ENCODE assay signal across 9 mouse cellular contexts in the genomic region with DNA sequence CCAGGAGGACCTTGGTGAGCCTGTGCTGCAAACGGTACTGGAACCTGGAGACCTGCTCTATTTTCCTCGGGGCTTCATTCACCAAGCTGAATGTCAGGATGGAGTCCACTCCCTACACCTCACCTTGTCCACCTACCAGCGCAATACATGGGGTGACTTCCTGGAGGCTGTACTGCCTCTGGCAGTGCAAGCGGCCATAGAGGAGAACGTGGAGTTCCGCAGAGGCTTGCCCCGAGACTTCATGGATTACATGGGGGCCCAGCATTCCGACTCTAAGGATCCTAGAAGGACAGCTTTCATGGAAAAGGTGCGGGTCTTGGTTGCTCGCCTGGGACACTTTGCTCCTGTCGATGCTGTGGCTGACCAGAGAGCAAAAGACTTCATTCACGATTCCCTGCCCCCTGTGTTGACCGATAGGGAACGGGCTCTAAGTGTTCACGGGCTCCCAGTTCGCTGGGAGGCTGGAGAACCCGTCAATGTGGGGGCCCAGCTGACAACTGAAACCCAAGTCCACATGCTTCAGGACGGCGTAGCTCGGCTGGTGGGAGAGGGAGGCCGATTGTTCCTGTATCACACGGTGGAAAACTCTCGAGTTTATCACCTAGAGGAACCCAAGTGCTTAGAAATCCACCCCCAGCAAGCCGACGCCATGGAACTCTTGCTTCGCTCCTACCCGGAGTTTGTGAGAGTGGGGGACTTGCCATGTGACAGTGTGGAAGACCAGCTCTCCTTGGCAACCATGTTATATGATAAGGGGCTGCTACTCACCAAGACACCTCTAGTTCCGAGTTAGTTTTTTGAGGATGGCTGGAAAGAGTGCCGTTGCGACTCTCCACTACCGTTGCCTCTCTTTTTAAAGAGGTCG. TPM values are rescaled to one million over a fixed set of nuclear protein-coding genes. Genes with fewer than 3 reads are reported as not detected.
DNase-seq lines count a peak whose midpoint lies in the region; ATAC-seq and TF ChIP-seq lines count a peak whose summit lies in the region.
"Had no signal": no experiment of that assay in that cellular context is flagged by ENCODE, and none has a peak within 500 bp of the region (broad histone marks: within the 10 kb centered on the region; RNA-seq: fewer than 3 reads in every experiment).

No protein-coding gene starts in this region.

- H3K4me3 ChIP-seq in kidney, embryonic 15.5 days (replicated peaks) = peak overlapping the region; percentile 89
- peak overlapping the region; percentile 88 for H3K4me3 ChIP-seq in embryonic facial prominence, embryonic 13.5 days
- H3K4me3 ChIP-seq in intestine, postnatal 0 days (ENCODE audit: low read depth, low read length) = peak overlapping the region; percentile 82
- peak overlapping the region; percentile 88 for H3K4me3 ChIP-seq in neural tube, embryonic 11.5 days (ENCODE audit: low read depth, low read length)

- peaks cover 41% of the 10 kb centered on the region for H3K4me1 ChIP-seq in kidney, embryonic 15.5 days
- H3K4me1 ChIP-seq in embryonic facial prominence, embryonic 13.5 days = peaks cover 32% of the 10 kb centered on the region
- 0 out of 2 replicates have a peak, but pooled peaks cover 3% of the 10 kb centered on the region for H3K4me1 ChIP-seq in intestine, postnatal 0 days (replicated peaks; ENCODE audit: control insufficient read depth, insufficient read depth, low read length)
- H3K4me1 ChIP-seq in neural tube, embryonic 11.5 days (ENCODE audit: control insufficient read depth, insufficient read depth, low read length) = peaks cover 10% of the 10 kb centered on the region

- WGBS in kidney, embryonic 15.5 days = 50% methylated on average over 32 of the region's 32 CpGs
- 62% methylated on average over 32 of the region's 32 CpGs for WGBS in embryonic facial prominence, embryonic 13.5 days
- WGBS in intestine, postnatal 0 days = 38% methylated on average over 32 of the region's 32 CpGs
- WGBS in neural tube, embryonic 11.5 days = 67% methylated on average over 32 of the region's 32 CpGs

- no peak for ATAC-seq in kidney, embryonic 15.5 days (replicated peaks; ENCODE audit: low FRiP score)
- ATAC-seq in embryonic facial prominence, embryonic 13.5 days (ENCODE audit: insufficient number of reproducible peaks, insufficient read depth, low FRiP score, low TSS enrichment, low read depth) = no peak
- no peak; the same call in 1 of the 2 replicates for ATAC-seq in intestine, postnatal 0 days
- no peak for ATAC-seq in neural tube, embryonic 11.5 days (ENCODE audit: insufficient read depth, low FRiP score, low TSS enrichment)

- DNase-seq in kidney, postnatal 10 days = no peak
- no peak for DNase-seq in neural tube, embryonic 11.5 days (ENCODE audit: low spot score)
- DNase-seq in right cerebral cortex, adult 18-20 months = no peak
- no peak for DNase-seq in frontal cortex, postnatal 10 days (ENCODE audit: low spot score in 2 of 2)
- DNase-seq in cerebellum, adult 9-10 months = no peak

- peak overlapping the region; percentile 81 for H3K4me2 ChIP-seq in kidney, embryonic 15.5 days
- H3K4me2 ChIP-seq in embryonic facial prominence, embryonic 13.5 days = peak overlapping the region; percentile 93
- H3K4me2 ChIP-seq in intestine, postnatal 0 days (replicated peaks; ENCODE audit: low read depth) = peak overlapping the region; percentile 96
- peak overlapping the region; percentile 96 for H3K4me2 ChIP-seq in neural tube, embryonic 11.5 days (ENCODE audit: low read depth)

- TF ChIP-seq CTCF in intestine, postnatal 0 days (IDR thresholded peaks at IDR 0.05; ENCODE audit: low read depth) = no peak

- no peaks in the 10 kb centered on the region for H3K9me3 ChIP-seq in kidney, embryonic 15.5 days (replicated peaks)
- H3K9me3 ChIP-seq in embryonic facial prominence, embryonic 13.5 days = no peaks in the 10 kb centered on the region
- H3K9me3 ChIP-seq in intestine, postnatal 0 days (ENCODE audit: control insufficient read depth) = no peaks in the 10 kb centered on the region
- no peaks in the 10 kb centered on the region for H3K9me3 ChIP-seq in neural tube, embryonic 11.5 days (ENCODE audit: control insufficient read depth, low read length)

- no peak overlapping the region for H3K27ac ChIP-seq in kidney, embryonic 15.5 days
- no peak overlapping the region for H3K27ac ChIP-seq in embryonic facial prominence, embryonic 13.5 days
- peak overlapping the region; percentile 90; the same call in 1 of the 2 replicates for H3K27ac ChIP-seq in intestine, postnatal 0 days (ENCODE audit: low read depth, low read length)
- no peak overlapping the region for H3K27ac ChIP-seq in neural tube, embryonic 11.5 days (ENCODE audit: low read depth, low read length)

- H3K9ac ChIP-seq in kidney, embryonic 15.5 days = peak overlapping the region; percentile 84
- H3K9ac ChIP-seq in embryonic facial prominence, embryonic 13.5 days = peak overlapping the region; percentile 87
- peak overlapping the region; percentile 82 for H3K9ac ChIP-seq in intestine, postnatal 0 days (ENCODE audit: low read depth, low read length)
- H3K9ac ChIP-seq in neural tube, embryonic 11.5 days (ENCODE audit: low read length) = peak overlapping the region; percentile 80

- no peaks in the 10 kb centered on the region for H3K27me3 ChIP-seq in kidney, embryonic 15.5 days
- H3K27me3 ChIP-seq in embryonic facial prominence, embryonic 13.5 days = no peaks in the 10 kb centered on the region
- H3K27me3 ChIP-seq in intestine, postnatal 0 days (replicated peaks; ENCODE audit: control insufficient read depth, insufficient read depth, low read length) = no peaks in the 10 kb centered on the region
- no peaks in the 10 kb centered on the region for H3K27me3 ChIP-seq in neural tube, embryonic 11.5 days (ENCODE audit: control insufficient read depth, insufficient read depth, low read length)
- H3K27me3 ChIP-seq: Patski had no signal

- H3K36me3 ChIP-seq in kidney, embryonic 15.5 days = peaks cover 31% of the 10 kb centered on the region
- peaks cover 41% of the 10 kb centered on the region for H3K36me3 ChIP-seq in embryonic facial prominence, embryonic 13.5 days
- H3K36me3 ChIP-seq in intestine, postnatal 0 days (ENCODE audit: control insufficient read depth, insufficient read depth) = no peaks in the 10 kb centered on the region
- H3K36me3 ChIP-seq in neural tube, embryonic 11.5 days (ENCODE audit: control insufficient read depth, insufficient read depth, low read length) = no peaks in the 10 kb centered on the region

RNA-seq across cellular contexts. Expression of a gene that starts 1.5 kb away (rescaled TPM):
- 14.0 and 14.1 TPM in 2 replicates for polyA plus RNA-seq in kidney, embryonic 15.5 days (2015; fragmentation: Nextera tagmentation; extraction: Ambion mirVana)
- 12.8 and 15.1 TPM in 2 replicates for polyA plus RNA-seq in embryonic facial prominence, embryonic 13.5 days (2015; fragmentation: Nextera tagmentation; extraction: Ambion mirVana)
- polyA plus RNA-seq in intestine, postnatal 0 days (2015; fragmentation: Nextera tagmentation; extraction: Ambion mirVana) = 11.4 and 12.4 TPM in 2 replicates
- polyA plus RNA-seq in neural tube, embryonic 11.5 days (2014; fragmentation: Nextera tagmentation; extraction: Ambion mirVana) = 17.8 and 18.9 TPM in 2 replicates

RNA-seq across cellular contexts. Expression of a gene that starts 30.2 kb away (rescaled TPM):
- 41.2 and 41.3 TPM in 2 replicates for polyA plus RNA-seq in kidney, embryonic 15.5 days (2015; fragmentation: Nextera tagmentation; extraction: Ambion mirVana)
- 33.1 and 34.9 TPM in 2 replicates for polyA plus RNA-seq in embryonic facial prominence, embryonic 13.5 days (2015; fragmentation: Nextera tagmentation; extraction: Ambion mirVana)
- 28.9 and 34.4 TPM in 2 replicates for polyA plus RNA-seq in intestine, postnatal 0 days (2015; fragmentation: Nextera tagmentation; extraction: Ambion mirVana)
- 27.1 and 30.8 TPM in 2 replicates for polyA plus RNA-seq in neural tube, embryonic 11.5 days (2014; fragmentation: Nextera tagmentation; extraction: Ambion mirVana)

RNA-seq across cellular contexts. Expression of a gene that starts 32.7 kb away (rescaled TPM):
- polyA plus RNA-seq in kidney, embryonic 15.5 days (2015; fragmentation: Nextera tagmentation; extraction: Ambion mirVana) = not detected in 2 replicates
- polyA plus RNA-seq in embryonic facial prominence, embryonic 13.5 days (2015; fragmentation: Nextera tagmentation; extraction: Ambion mirVana) = not detected in 2 replicates
- polyA plus RNA-seq in intestine, postnatal 0 days (2015; fragmentation: Nextera tagmentation; extraction: Ambion mirVana) = 0.04 TPM in 1 of 2 replicates, not detected in the other
- polyA plus RNA-seq in neural tube, embryonic 11.5 days (2014; fragmentation: Nextera tagmentation; extraction: Ambion mirVana) = not detected in 2 replicates
- polyA plus RNA-seq: Patski had no signal

RNA-seq across cellular contexts. Expression of a gene that starts 35.7 kb away (rescaled TPM):
- polyA plus RNA-seq in kidney, embryonic 15.5 days (2015; fragmentation: Nextera tagmentation; extraction: Ambion mirVana) = 37.8 and 39.0 TPM in 2 replicates
- 20.8 and 22.9 TPM in 2 replicates for polyA plus RNA-seq in embryonic facial prominence, embryonic 13.5 days (2015; fragmentation: Nextera tagmentation; extraction: Ambion mirVana)
- polyA plus RNA-seq in intestine, postnatal 0 days (2015; fragmentation: Nextera tagmentation; extraction: Ambion mirVana) = 63.7 and 69.3 TPM in 2 replicates
- 12.6 and 14.9 TPM in 2 replicates for polyA plus RNA-seq in neural tube, embryonic 11.5 days (2014; fragmentation: Nextera tagmentation; extraction: Ambion mirVana)

RNA-seq across cellular contexts. Expression of a gene that starts 57.3 kb away (rescaled TPM):
- polyA plus RNA-seq in kidney, embryonic 15.5 days (2015; fragmentation: Nextera tagmentation; extraction: Ambion mirVana) = 53.7 and 55.2 TPM in 2 replicates
- polyA plus RNA-seq in embryonic facial prominence, embryonic 13.5 days (2015; fragmentation: Nextera tagmentation; extraction: Ambion mirVana) = 44.9 and 45.4 TPM in 2 replicates
- 251 and 267 TPM in 2 replicates for polyA plus RNA-seq in intestine, postnatal 0 days (2015; fragmentation: Nextera tagmentation; extraction: Ambion mirVana)
- polyA plus RNA-seq in neural tube, embryonic 11.5 days (2014; fragmentation: Nextera tagmentation; extraction: Ambion mirVana) = 62.4 and 74.8 TPM in 2 replicates
